Mouse (Mus musculus) liver, adult 10 weeks (tissue): ENCODE results near the gene Hapln1. TPM values are rescaled to one million over a fixed set of nuclear protein-coding genes. Genes with fewer than 3 reads are reported as not detected.

Experiments used
- polyA plus RNA-seq: library from polyadenylated mRNA; stranded (reverse); fragments of 350-450 nt; fragmentation: Illumina TruSeq; extraction: RNeasy Lipid Tissue Mini Kit (QIAGEN cat#74804); gene quantifications from one replicate; pipeline ENCODE4 v1.2.3, GENCODE M21; 2014; ENCODE audit warnings: low read depth, low replicate concordance

The Hapln1 gene
- polyA plus RNA-seq, result 0.11 TPM

DNA sequence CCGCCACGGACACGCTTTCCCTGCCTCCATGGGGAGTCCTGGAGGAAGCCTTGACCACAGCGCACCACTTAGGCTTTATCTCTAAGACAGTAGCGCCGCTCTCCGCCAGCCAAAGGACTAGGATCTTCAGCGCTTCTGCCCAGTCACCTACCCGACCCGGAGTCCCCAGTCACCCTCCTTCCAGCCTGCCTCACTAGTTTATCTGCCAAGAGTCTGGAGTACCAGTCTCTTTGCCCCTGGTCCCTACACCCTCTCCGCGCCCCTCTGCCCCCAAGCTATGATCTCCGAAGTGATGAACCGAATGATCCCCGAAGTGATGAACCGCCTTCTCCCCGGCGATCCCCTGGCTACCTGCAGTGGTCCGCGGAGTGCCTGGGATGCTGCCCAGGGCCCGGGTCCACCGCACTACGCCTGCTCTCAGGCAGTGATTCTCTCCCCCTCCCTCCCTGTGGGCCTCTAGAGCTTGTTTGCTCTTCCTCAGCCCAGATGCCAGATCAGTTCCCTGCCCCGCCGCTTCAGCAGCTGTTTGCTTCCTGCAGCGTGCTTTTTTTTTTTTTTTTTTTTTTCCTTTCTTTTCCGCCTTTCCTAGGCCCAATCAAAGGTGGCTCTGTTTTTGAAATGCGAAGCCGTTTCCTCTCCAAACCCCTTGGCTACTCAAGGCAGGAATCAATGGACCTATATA lies at the start of gene Hapln1:
Hapln1 (plus strand) TSS at position 592 of the 682 bp plus-strand sequence.

Other genes with a start within 250 kb of the Hapln1 start
- 0.03 TPM for gene Vcan, start 202.7 kb downstream of the Hapln1 start, polyA plus RNA-seq